Mouse (Mus musculus): ENCODE data around the gene Cib2. TPM values are rescaled to one million over a fixed set of nuclear protein-coding genes. Genes with fewer than 3 reads are reported as not detected.
A peak's percentile ranks its signal among the peaks of the same experiment; 100 is the strongest.

The Cib2 gene
- polyA plus RNA-seq, 1 experiment from 2014 or later = 12.7 TPM

- Histone ChIP-seq H3K36me3 (no peaks in the 10 kb centered on the region), H3K4me1 (peaks cover 13% of the 10 kb centered on the region), H3K4me3 (peak overlapping the region; percentile 85), H3K9me3 (replicated peaks) (no peaks in the 10 kb centered on the region), H3K27ac (no peak overlapping the region), H3K27me3 (ENCODE audit: low read depth, poor library complexity, severe bottlenecking) (peaks cover 32% of the 10 kb centered on the region)
- 7% methylated on average over 13 of the region's 13 CpGs for WGBS
- DNase-seq (ENCODE audit: low spot score) = no peak
Measured at GRCm38 (mm10) chr9:54502111-54502495, 57.9 kb downstream of the Cib2 start.

DNA sequence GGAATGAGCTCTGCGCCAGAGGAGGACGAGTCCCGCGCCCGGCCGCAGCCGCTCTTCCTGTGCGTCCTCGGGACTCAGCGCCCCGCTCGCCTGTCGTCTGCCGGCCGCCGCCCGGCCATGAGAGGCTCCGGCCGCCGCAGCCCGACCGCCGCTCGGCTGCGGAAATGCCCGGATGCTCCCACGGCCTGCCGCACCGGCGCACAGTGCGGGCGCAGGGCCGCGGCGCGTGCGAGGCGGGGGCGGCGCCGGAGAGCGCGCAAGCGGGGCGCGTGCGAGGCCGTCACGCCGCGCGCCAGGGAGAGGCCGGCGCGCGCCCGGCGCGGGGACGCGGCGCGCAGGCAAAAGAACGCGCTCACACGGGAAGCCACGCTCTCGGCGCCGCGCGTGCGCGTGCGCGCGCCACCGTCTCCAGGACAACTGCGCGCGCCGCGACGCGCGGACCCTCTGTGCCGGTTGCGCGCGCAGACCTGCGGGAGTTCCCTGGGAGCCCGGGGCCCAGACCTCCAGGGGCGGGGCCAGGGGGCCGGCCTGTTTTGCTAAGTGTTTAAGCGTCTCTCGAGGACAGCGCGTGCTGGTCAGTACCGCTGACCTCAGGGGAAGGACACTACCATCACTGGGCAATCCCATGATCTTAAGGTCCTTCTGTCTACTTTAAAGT, 58.4 kb downstream of the Cib2 start, which contains the start of gene Dmxl2:
Dmxl2 (minus strand) TSS at position 174 of the 658 bp plus-strand sequence.
- Histone ChIP-seq H3K9me3 (replicated peaks) (no peaks in the 10 kb centered on the region), H3K4me3 (peak within 1 kb of the TSS; percentile 85), H3K27me3 (ENCODE audit: low read depth, poor library complexity, severe bottlenecking) (peaks cover 32% of the 10 kb centered on the region), H3K36me3 (no peaks in the 10 kb centered on the region), H3K4me1 (peaks cover 13% of the 10 kb centered on the region), H3K27ac (peak within 1 kb of the TSS; percentile 80)
- DNase-seq (ENCODE audit: low spot score) = peak; percentile 93
- WGBS = 2% methylated on average over 94 of the region's 99 CpGs

GRCm38 (mm10) chr9:54500832-54501452, 59.1 kb downstream of the Cib2 start:
- H3K27me3 ChIP-seq (ENCODE audit: low read depth, poor library complexity, severe bottlenecking) = peaks cover 32% of the 10 kb centered on the region
- peak overlapping the region; percentile 80 for H3K27ac ChIP-seq
- no peaks in the 10 kb centered on the region for H3K9me3 ChIP-seq (replicated peaks)
- peaks cover 13% of the 10 kb centered on the region for H3K4me1 ChIP-seq
- peak overlapping the region; percentile 85 for H3K4me3 ChIP-seq
- no peaks in the 10 kb centered on the region for H3K36me3 ChIP-seq
- no peak for DNase-seq (ENCODE audit: low spot score)
- under 1% methylated on average over 43 of the region's 43 CpGs for WGBS

DNA sequence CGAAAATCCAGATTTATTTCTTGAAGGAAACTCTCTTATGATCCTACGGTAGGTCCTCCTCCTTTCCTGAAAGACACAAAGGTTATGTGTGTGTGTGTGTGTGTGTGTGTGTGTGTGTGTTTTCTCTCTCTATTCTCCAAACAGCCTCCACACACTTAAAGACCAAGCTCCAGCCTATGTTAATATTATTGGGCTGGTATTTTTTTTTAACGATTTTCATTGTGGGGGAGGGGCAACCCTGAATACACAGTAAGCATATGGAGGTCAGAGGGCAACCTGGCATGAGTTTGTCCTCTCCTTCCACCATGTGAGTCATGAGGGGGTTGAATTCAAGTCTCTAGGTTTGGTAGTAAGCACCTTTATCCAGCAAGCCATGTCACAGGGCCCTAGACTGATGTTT, 60.2 kb downstream of the Cib2 start:
- no peak for DNase-seq (ENCODE audit: low spot score)
- 89% methylated on average over 3 of the region's 3 CpGs for WGBS

DNA sequence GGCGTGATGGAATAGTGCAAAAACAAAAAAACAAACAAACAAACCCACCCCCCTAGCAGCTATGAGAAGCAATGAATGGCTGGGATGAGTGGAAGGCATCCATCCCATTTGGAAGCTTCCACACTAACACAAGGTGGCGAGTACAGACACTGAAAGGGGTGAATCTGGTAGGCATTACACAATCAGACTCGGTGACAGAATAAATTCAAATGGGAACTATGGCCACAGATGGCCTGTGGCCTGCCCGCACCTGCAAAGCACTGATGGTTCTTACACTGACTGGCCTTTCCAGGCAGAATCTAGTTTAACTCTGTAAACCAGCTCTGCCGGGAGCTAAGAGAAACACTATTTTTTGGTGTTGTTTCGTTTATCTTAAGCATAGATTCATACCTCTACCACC, 60.7 kb downstream of the Cib2 start:
- H3K36me3 ChIP-seq = no peaks in the 10 kb centered on the region
- H3K4me1 ChIP-seq = peaks cover 13% of the 10 kb centered on the region
- WGBS = 88% methylated on average over 6 of the region's 6 CpGs
- peaks cover 27% of the 10 kb centered on the region for H3K27me3 ChIP-seq (ENCODE audit: low read depth, poor library complexity, severe bottlenecking)
- H3K4me3 ChIP-seq = no peak overlapping the region
- H3K9me3 ChIP-seq (replicated peaks) = no peaks in the 10 kb centered on the region
- no peak overlapping the region for H3K27ac ChIP-seq
- no peak for DNase-seq (ENCODE audit: low spot score)

More for the DNA sequence above, 60.2 kb downstream of the Cib2 start:
- H3K27ac ChIP-seq = no peak overlapping the region
- peaks cover 13% of the 10 kb centered on the region for H3K4me1 ChIP-seq
- no peaks in the 10 kb centered on the region for H3K9me3 ChIP-seq (replicated peaks)
- H3K36me3 ChIP-seq = no peaks in the 10 kb centered on the region
- no peak overlapping the region for H3K4me3 ChIP-seq
- H3K27me3 ChIP-seq (ENCODE audit: low read depth, poor library complexity, severe bottlenecking) = peaks cover 28% of the 10 kb centered on the region

Other genes starting within 250 kb of the Cib2 start
- gene Dmxl2, start 58.6 kb downstream of the Cib2 start, polyA plus RNA-seq (2016; fragmentation: Nextera tagmentation; extraction: Ambion mirVana) = 5.3 TPM in 2 replicates
- gene Sh2d7, start 21.2 kb downstream of the Cib2 start, polyA plus RNA-seq (2016; fragmentation: Nextera tagmentation; extraction: Ambion mirVana) = not detected in 2 replicates
- gene Idh3a, start 26.1 kb upstream of the Cib2 start, polyA plus RNA-seq (2016; fragmentation: Nextera tagmentation; extraction: Ambion mirVana) = 124 and 136 TPM in 2 replicates
- gene Acsbg1, start 101.7 kb upstream of the Cib2 start, polyA plus RNA-seq (2016; fragmentation: Nextera tagmentation; extraction: Ambion mirVana) = 0.31 and 0.60 TPM in 2 replicates
- 2.7 and 2.9 TPM in 2 replicates for gene Dnaja4, start 138.7 kb upstream of the Cib2 start, polyA plus RNA-seq (2016; fragmentation: Nextera tagmentation; extraction: Ambion mirVana)
- gene Wdr61, start 174.3 kb upstream of the Cib2 start, polyA plus RNA-seq (2016; fragmentation: Nextera tagmentation; extraction: Ambion mirVana) = 178 and 190 TPM in 2 replicates
- 615 and 856 TPM in 2 replicates for gene Crabp1, start 204.5 kb upstream of the Cib2 start, polyA plus RNA-seq (2016; fragmentation: Nextera tagmentation; extraction: Ambion mirVana)

Data from limb, embryonic 10.5 days (tissue).